In the genomic region with DNA sequence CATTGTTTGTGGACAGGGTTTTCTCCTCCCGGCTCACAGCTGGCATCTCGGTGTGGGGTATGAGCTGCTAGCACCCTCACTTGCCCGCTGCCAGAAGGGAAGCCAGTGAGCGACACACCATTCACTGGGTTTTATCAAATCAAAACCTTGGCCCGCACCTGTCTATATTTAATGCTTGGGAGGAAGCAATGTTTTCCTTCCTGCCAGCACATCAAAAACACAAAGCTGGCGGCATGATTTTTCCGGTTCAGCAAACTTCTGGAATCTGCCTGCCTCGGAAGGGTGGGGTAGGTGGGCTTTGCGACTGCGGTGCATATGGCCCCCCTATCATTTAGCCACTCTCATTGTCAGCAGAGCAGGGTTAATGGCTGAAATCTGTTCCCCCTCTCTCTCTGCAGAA, we compare ENCODE assay signal across 10 mouse cellular contexts.
DNase-seq lines count a peak whose midpoint lies in the region; ATAC-seq lines count a peak whose summit lies in the region.
"Had no signal": no experiment of that assay in that cellular context is flagged by ENCODE, and none has a peak within 500 bp of the region (broad histone marks: within the 10 kb centered on the region; RNA-seq: fewer than 3 reads in every experiment).

No protein-coding gene starts in this region.

- DNase-seq in kidney, adult 11 months = no peak
- DNase-seq in embryonic facial prominence, embryonic 14.5 days (ENCODE audit: low spot score) = peak; percentile 54
- peak; percentile 22 for DNase-seq in hindbrain, embryonic 10.5 days (ENCODE audit: low spot score)
- peak; percentile 7 for DNase-seq in lung, postnatal 14 days
- DNase-seq in right cerebral cortex, postnatal 36 days (ENCODE audit: low spot score in 2 of 2) = no peak
- no peak for DNase-seq in adrenal gland, adult 2 months
- no peak for DNase-seq in adipocyte (ENCODE audit: low spot score)
- DNase-seq: right cerebral cortex, postnatal 14 days; thymus, postnatal 4 days had no signal

- H3K36me3 ChIP-seq in kidney, embryonic 15.5 days = no peaks in the 10 kb centered on the region
- H3K36me3 ChIP-seq in embryonic facial prominence, embryonic 14.5 days (ENCODE audit: control insufficient read depth, insufficient read depth, low read length) = no peaks in the 10 kb centered on the region
- no peaks in the 10 kb centered on the region for H3K36me3 ChIP-seq in hindbrain, embryonic 10.5 days

- peaks cover 13% of the 10 kb centered on the region; the same call in 1 of the 2 replicates for H3K27me3 ChIP-seq in kidney, embryonic 15.5 days
- H3K27me3 ChIP-seq in embryonic facial prominence, embryonic 14.5 days (replicated peaks; ENCODE audit: control insufficient read depth, insufficient read depth, low read length) = peaks cover 8% of the 10 kb centered on the region
- no peaks in the 10 kb centered on the region for H3K27me3 ChIP-seq in hindbrain, embryonic 10.5 days (ENCODE audit: insufficient read depth, poor library complexity, severe bottlenecking)

- no peaks in the 10 kb centered on the region for H3K9me3 ChIP-seq in kidney, embryonic 15.5 days (replicated peaks)
- no peaks in the 10 kb centered on the region for H3K9me3 ChIP-seq in embryonic facial prominence, embryonic 14.5 days (ENCODE audit: control insufficient read depth, low read length)
- no peaks in the 10 kb centered on the region for H3K9me3 ChIP-seq in hindbrain, embryonic 10.5 days

- H3K4me1 ChIP-seq in kidney, embryonic 15.5 days = peaks cover 54% of the 10 kb centered on the region
- H3K4me1 ChIP-seq in embryonic facial prominence, embryonic 14.5 days (ENCODE audit: control insufficient read depth, insufficient read depth, low read length) = peaks cover 4% of the 10 kb centered on the region
- H3K4me1 ChIP-seq in hindbrain, embryonic 10.5 days (replicated peaks) = peaks cover 60% of the 10 kb centered on the region

- H3K9ac ChIP-seq in kidney, embryonic 15.5 days = no peak overlapping the region
- H3K9ac ChIP-seq in embryonic facial prominence, embryonic 14.5 days (ENCODE audit: low read depth, low read length) = no peak overlapping the region

- 30% methylated on average over 10 of the region's 10 CpGs for WGBS in kidney, embryonic 15.5 days
- WGBS in embryonic facial prominence, embryonic 14.5 days = 17% methylated on average over 10 of the region's 10 CpGs
- 40% methylated on average over 10 of the region's 10 CpGs for WGBS in hindbrain, embryonic 10.5 days

- H3K27ac ChIP-seq in kidney, embryonic 15.5 days = peak overlapping the region; percentile 67
- H3K27ac ChIP-seq in embryonic facial prominence, embryonic 14.5 days (replicated peaks; ENCODE audit: low read depth, low read length) = no peak overlapping the region
- H3K27ac ChIP-seq in hindbrain, embryonic 10.5 days = peak overlapping the region; percentile 81

- 0 out of 2 replicates have a peak, but pooled peaks have one; percentile 41 for ATAC-seq in kidney, embryonic 15.5 days (replicated peaks; ENCODE audit: low FRiP score)
- ATAC-seq in embryonic facial prominence, embryonic 14.5 days (ENCODE audit: low read depth) = no peak

- H3K4me3 ChIP-seq in kidney, embryonic 15.5 days (replicated peaks) = no peak overlapping the region
- H3K4me3 ChIP-seq in embryonic facial prominence, embryonic 14.5 days (ENCODE audit: low read depth, low read length) = no peak overlapping the region
- no peak overlapping the region for H3K4me3 ChIP-seq in hindbrain, embryonic 10.5 days

- peak overlapping the region; percentile 33 for H3K4me2 ChIP-seq in kidney, embryonic 15.5 days
- H3K4me2 ChIP-seq in embryonic facial prominence, embryonic 14.5 days (ENCODE audit: low read depth, low read length) = no peak overlapping the region

Comparison
In these comparisons a context has a peak if more than half of its experiments do, and no peak if none do; other contexts are left out.
1. DNase-seq: peak in embryonic facial prominence, embryonic 14.5 days (single experiment), hindbrain, embryonic 10.5 days (single experiment) and lung, postnatal 14 days (single experiment); none in kidney, adult 11 months (single experiment), right cerebral cortex, postnatal 36 days (0 of 2), adrenal gland, adult 2 months (single experiment) and adipocyte (single experiment).